9 mouse cellular contexts compared by ENCODE assay signal in genomic region chr4:117587447-117587846, GRCm38 (mm10). TPM values are rescaled to one million over a fixed set of nuclear protein-coding genes. Genes with fewer than 3 reads are reported as not detected.
DNase-seq lines count a peak whose midpoint lies in the region; ATAC-seq and TF ChIP-seq lines count a peak whose summit lies in the region.
"Had no signal": no experiment of that assay in that cellular context is flagged by ENCODE, and none has a peak within 500 bp of the region (broad histone marks: within the 10 kb centered on the region; RNA-seq: fewer than 3 reads in every experiment).

No protein-coding gene starts in this region.

- no peaks in the 10 kb centered on the region for H3K27me3 ChIP-seq in embryonic facial prominence, embryonic 11.5 days (ENCODE audit: control insufficient read depth, insufficient read depth, low read length)
- no peaks in the 10 kb centered on the region for H3K27me3 ChIP-seq in embryonic facial prominence, embryonic 10.5 days (replicated peaks; ENCODE audit: low read depth, poor library complexity, severe bottlenecking)

- DNase-seq in embryonic facial prominence, embryonic 11.5 days (ENCODE audit: low spot score) = peak; percentile 16
- no peak for DNase-seq in embryonic facial prominence, embryonic 10.5 days (ENCODE audit: low spot score)
- no peak for DNase-seq in layer of hippocampus, adult 2 months (ENCODE audit: low spot score in 2 of 2)
- DNase-seq in layer of hippocampus, adult 8-10 months (ENCODE audit: low spot score in 2 of 2) = no peak
- DNase-seq in embryo, embryonic 10.5 days (ENCODE audit: low spot score) = peak; percentile 40
- peak; percentile 21 for DNase-seq in lung, postnatal 36 days
- no peak for DNase-seq in frontal cortex, adult 2 months (ENCODE audit: extremely low spot score in 1 of 2, low spot score in 1 of 2)
- DNase-seq in frontal cortex, postnatal 25 days (ENCODE audit: low spot score in 2 of 2) = no peak
- DNase-seq: kidney, postnatal 14 days had no signal

- H3K4me2 ChIP-seq in embryonic facial prominence, embryonic 11.5 days (ENCODE audit: low read depth, low read length) = no peak overlapping the region

- ATAC-seq in embryonic facial prominence, embryonic 11.5 days (replicated peaks; ENCODE audit: insufficient number of reproducible peaks, low FRiP score, low TSS enrichment, low read depth) = no peak

- WGBS in embryonic facial prominence, embryonic 11.5 days = 41% methylated on average over 4 of the region's 4 CpGs
- WGBS in embryonic facial prominence, embryonic 10.5 days = 42% methylated on average over 4 of the region's 4 CpGs

- H3K27ac ChIP-seq in embryonic facial prominence, embryonic 11.5 days (replicated peaks; ENCODE audit: low read depth, low read length) = no peak overlapping the region
- no peak overlapping the region for H3K27ac ChIP-seq in embryonic facial prominence, embryonic 10.5 days (replicated peaks)
- no peak overlapping the region for H3K27ac ChIP-seq in layer of hippocampus, adult 2 months

- H3K9ac ChIP-seq in embryonic facial prominence, embryonic 11.5 days (replicated peaks; ENCODE audit: low read length) = no peak overlapping the region

- H3K9me3 ChIP-seq in embryonic facial prominence, embryonic 11.5 days (replicated peaks; ENCODE audit: control insufficient read depth, low read length) = no peaks in the 10 kb centered on the region
- H3K9me3 ChIP-seq in embryonic facial prominence, embryonic 10.5 days = no peaks in the 10 kb centered on the region

- no peaks in the 10 kb centered on the region; the same call in none of the 2 replicates for H3K36me3 ChIP-seq in embryonic facial prominence, embryonic 11.5 days (replicated peaks; ENCODE audit: control insufficient read depth, insufficient read depth, low read depth, low read length)
- peaks cover 85% of the 10 kb centered on the region for H3K36me3 ChIP-seq in embryonic facial prominence, embryonic 10.5 days (replicated peaks)

- H3K4me1 ChIP-seq in embryonic facial prominence, embryonic 11.5 days (ENCODE audit: control insufficient read depth, insufficient read depth, low read length) = no peaks in the 10 kb centered on the region; the same call in 1 of the 2 replicates
- H3K4me1 ChIP-seq in embryonic facial prominence, embryonic 10.5 days = peaks cover 46% of the 10 kb centered on the region

- no peak overlapping the region for H3K4me3 ChIP-seq in embryonic facial prominence, embryonic 11.5 days (ENCODE audit: low read depth, low read length)
- H3K4me3 ChIP-seq in embryonic facial prominence, embryonic 10.5 days = no peak overlapping the region
- H3K4me3 ChIP-seq in layer of hippocampus, adult 2 months = no peak overlapping the region

- TF ChIP-seq CTCF in layer of hippocampus, adult 2 months (conservative IDR thresholded peaks at IDR 0.05) = peak; percentile 63

RNA-seq across cellular contexts. Expression of gene Eri3, which starts 37.3 kb away (rescaled TPM):
- polyA plus RNA-seq in embryonic facial prominence, embryonic 11.5 days (2014; fragmentation: Nextera tagmentation; extraction: Ambion mirVana) = 112 and 142 TPM in 2 replicates
- polyA plus RNA-seq in embryonic facial prominence, embryonic 10.5 days (2016; fragmentation: Nextera tagmentation; extraction: Ambion mirVana) = 121 and 132 TPM in 2 replicates
- 100 to 1,000 TPM; 194 to 211 TPM for total RNA-seq in layer of hippocampus, adult 2 months (2021)
- total RNA-seq in layer of hippocampus, adult 8-10 months (2022) = 100 to 1,000 TPM; 182 to 220 (median 203) TPM
- polyA plus RNA-seq in frontal cortex, adult 2 months (2012; rRNA removed) = 190 and 194 TPM in 2 replicates

Comparison
In these comparisons a context has a peak if more than half of its experiments do, and no peak if none do; other contexts are left out.
1. DNase-seq: peak in embryonic facial prominence, embryonic 11.5 days (single experiment), embryo, embryonic 10.5 days (single experiment) and lung, postnatal 36 days (single experiment); none in embryonic facial prominence, embryonic 10.5 days (single experiment), layer of hippocampus, adult 2 months (0 of 2), layer of hippocampus, adult 8-10 months (0 of 2), frontal cortex, adult 2 months (0 of 2) and frontal cortex, postnatal 25 days (0 of 2).